Mouse (Mus musculus) heart, postnatal 25 days (tissue): ENCODE results near the gene Oxct2b. TPM values are rescaled to one million over a fixed set of nuclear protein-coding genes. Genes with fewer than 3 reads are reported as not detected.
"Not testable (repeated sequence)": the region's sequence is repeated elsewhere in the genome, so short reads cannot be mapped to it uniquely, and the experiment has no call there.

Source experiments
- DNase-seq: peaks from one replicate; pipeline ENCODE4 v3.0.0; 2022; ENCODE audit warnings: low spot score
- intact Hi-C: fragments of 180-260 bp; cut with DNase I; formaldehyde crosslinking; loops from one replicate; pipeline ENCODE4 v1.15.1; 2025
- total RNA-seq, 2 experiments: library from RNA; stranded (reverse); gene quantifications; 2 replicates each; pipeline ENCODE4 v1.2.3; 2021

Oxct2b gene
- total RNA-seq, 2 experiments from 2014 or later, result not detected

- intact Hi-C loops, DNase-seq: not testable (repeated sequence)
These were observed 4.6 kb upstream of the Oxct2b start for GRCm38 (mm10) chr4:123111275-123111983.

GRCm38 (mm10) chr4:123112216-123112764 is 3.8 kb upstream of the Oxct2b start:
- no peak for DNase-seq
- intact Hi-C loops, result no loop called here

GRCm38 (mm10) chr4:123114651-123115050 is 1.4 kb upstream of the Oxct2b start:
- DNase-seq, intact Hi-C loops: not testable (repeated sequence)

GRCm38 (mm10) chr4:123116640-123117039 is 574 bp downstream of the Oxct2b start:
- DNase-seq, intact Hi-C loops: not testable (repeated sequence)

- intact Hi-C loops, result no loop called here
- DNase-seq, result no peak
These were observed 5.2 kb downstream of the Oxct2b start for GRCm38 (mm10) chr4:123121286-123121685.

- no peak for DNase-seq
- intact Hi-C loops, result no loop called here
These were observed 10.6 kb downstream of the Oxct2b start for GRCm38 (mm10) chr4:123126626-123127025.

- intact Hi-C loops, result no loop called here
- no peak for DNase-seq
These were observed 11.0 kb downstream of the Oxct2b start for GRCm38 (mm10) chr4:123127051-123127450.

- intact Hi-C loops, result no loop called here
These were observed 21.5 kb downstream of the Oxct2b start for GRCm38 (mm10) chr4:123137551-123137950.

GRCm38 (mm10) chr4:123139513-123140154 is 23.6 kb downstream of the Oxct2b start, which contains the start of gene Ppie:
Ppie (minus strand) TSS chr4:123139951.
- peak; percentile 42 for DNase-seq
- intact Hi-C loops, result no loop called here

More at GRCm38 (mm10) chr4:123137551-123137950, 21.5 kb downstream of the Oxct2b start:
- DNase-seq, result no peak

- no peak for DNase-seq
- intact Hi-C loops, result no loop called here
These were observed 31.5 kb downstream of the Oxct2b start for GRCm38 (mm10) chr4:123147446-123148150.

- DNase-seq, result no peak
- intact Hi-C loops, result no loop called here
These were observed 35.9 kb downstream of the Oxct2b start for GRCm38 (mm10) chr4:123152003-123152402.

- intact Hi-C loops, result no loop called here
- no peak for DNase-seq
These were observed 36.9 kb downstream of the Oxct2b start for GRCm38 (mm10) chr4:123152976-123153375.

- intact Hi-C loops, result loop anchor here (1.0 to 5.0 kb wide), 3 partner anchors 45 to 100 kb away; no protein-coding TSS in a partner anchor
- no peak for DNase-seq
These were observed 38.9 kb downstream of the Oxct2b start for GRCm38 (mm10) chr4:123155004-123155403.

GRCm38 (mm10) chr4:123155427-123155826 is 39.4 kb downstream of the Oxct2b start:
- intact Hi-C loops, result loop anchor here (1.0 to 5.0 kb wide), 3 partner anchors 45 to 99 kb away; no protein-coding TSS in a partner anchor
- no peak for DNase-seq

GRCm38 (mm10) chr4:123155840-123156239 is 39.8 kb downstream of the Oxct2b start:
- intact Hi-C loops, result loop anchor here (1.0 to 5.0 kb wide), 3 partner anchors 44 to 99 kb away; no protein-coding TSS in a partner anchor
- DNase-seq, result no peak

GRCm38 (mm10) chr4:123160571-123160970 is 44.5 kb downstream of the Oxct2b start:
- intact Hi-C loops, result no loop called here
- DNase-seq, result no peak

GRCm38 (mm10) chr4:123161251-123161650 is 45.2 kb downstream of the Oxct2b start:
- DNase-seq, intact Hi-C loops: not testable (repeated sequence)

- DNase-seq, result no peak
These were observed 46.3 kb downstream of the Oxct2b start for GRCm38 (mm10) chr4:123162305-123162917.

GRCm38 (mm10) chr4:123164157-123164556 is 48.1 kb downstream of the Oxct2b start:
- no peak for DNase-seq
- intact Hi-C loops, result no loop called here

More at GRCm38 (mm10) chr4:123162305-123162917, 46.3 kb downstream of the Oxct2b start:
- intact Hi-C loops, result no loop called here
